Mouse (Mus musculus) CD4-positive helper T cell, adult 2 months (primary cell): ENCODE measurements around the gene Lypd6.

Experiments
- DNase-seq: peaks from one replicate; pipeline ENCODE4 v3.0.0-alpha.2; 2012; ENCODE audit warnings: low read depth, missing footprints, low spot score

Gene Lypd6

DNA sequence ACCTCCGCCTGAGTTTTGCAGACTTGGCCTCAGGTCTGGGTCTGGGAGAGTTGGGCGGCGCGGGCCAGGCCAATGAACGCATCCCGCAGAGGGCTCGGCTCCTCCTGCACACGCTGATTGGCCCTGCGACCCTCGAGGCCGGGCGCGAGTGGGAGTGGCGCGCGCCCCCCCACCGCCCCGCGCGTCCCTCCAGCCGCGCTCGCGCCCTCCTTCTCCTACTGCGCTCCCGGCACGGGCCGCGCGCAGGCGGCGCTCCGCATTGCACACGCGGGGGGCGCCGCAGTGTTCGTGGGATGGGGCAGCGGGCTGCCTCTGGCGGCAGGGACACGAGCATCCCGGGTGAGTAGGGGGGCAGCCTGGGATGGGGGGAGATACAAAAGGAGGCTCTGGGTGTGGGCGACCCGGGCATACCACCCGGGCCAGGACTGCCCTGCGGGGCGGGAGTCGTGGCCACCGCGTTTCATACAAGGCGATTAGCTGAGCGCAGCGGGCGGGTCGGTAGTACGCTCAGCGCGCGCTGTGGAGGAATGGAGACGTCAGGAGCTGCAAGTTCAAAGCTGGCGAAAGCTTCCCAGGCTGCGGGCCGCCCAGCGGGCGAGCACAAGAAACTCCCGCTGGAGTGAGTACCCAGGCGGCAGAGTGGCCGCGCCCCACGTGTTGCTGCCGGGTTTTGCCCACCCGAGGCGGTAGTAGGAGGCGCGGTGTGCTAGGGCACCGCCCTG lies at the start of gene Lypd6:
Gene Lypd6 (plus strand): TSS at position 184 of the 722 bp plus-strand sequence.
- no peak for DNase-seq

- DNase-seq, result no peak
Observed at GRCm38 (mm10) chr2:50019477-50019876, 46.8 kb upstream of the Lypd6 start.

DNA sequence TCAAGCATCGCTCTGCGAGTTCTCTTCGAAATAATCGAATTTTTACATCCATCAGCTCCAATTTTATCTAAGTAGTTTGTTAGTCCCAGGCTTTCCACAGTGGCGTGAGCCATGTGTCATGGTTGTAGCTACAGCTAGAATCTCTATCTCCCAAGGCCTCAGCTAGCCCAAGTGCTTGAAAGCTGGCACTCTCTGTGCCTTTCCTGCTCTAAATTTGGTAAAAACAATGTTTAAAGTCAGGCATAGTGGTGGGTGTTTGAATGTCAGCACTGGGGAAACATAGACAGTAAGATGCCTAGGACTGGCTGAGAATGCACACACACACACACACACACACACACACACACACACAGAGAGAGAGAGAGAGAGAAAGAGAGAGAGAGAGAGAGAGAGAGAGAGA lies 40.7 kb upstream of the Lypd6 start:
- DNase-seq, result no peak

DNA sequence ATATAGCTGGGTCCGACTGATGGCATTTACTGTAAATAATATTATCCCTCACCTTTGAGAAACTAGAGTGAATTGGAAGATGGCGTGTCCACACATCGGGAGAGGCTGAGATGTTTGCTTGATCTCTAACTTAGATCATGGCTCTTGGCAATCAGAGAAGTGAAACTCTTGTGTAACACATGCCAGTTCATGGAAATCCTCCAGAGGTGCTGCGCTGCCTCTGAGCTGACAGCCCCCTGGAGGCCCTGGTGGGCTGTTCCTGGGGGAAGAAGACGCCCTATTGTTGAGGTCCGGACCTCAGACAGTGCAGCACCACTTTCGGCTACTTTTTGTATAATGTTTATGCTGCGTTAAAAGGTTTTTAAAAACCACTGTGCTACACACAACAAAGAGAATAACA lies 37.3 kb upstream of the Lypd6 start:
- DNase-seq, result no peak

- DNase-seq, result no peak
Observed at GRCm38 (mm10) chr2:50044170-50044870, 21.9 kb upstream of the Lypd6 start.

- DNase-seq, result no peak
Observed at GRCm38 (mm10) chr2:50044871-50045470, 21.3 kb upstream of the Lypd6 start.

GRCm38 (mm10) chr2:50045841-50046240 lies 20.4 kb upstream of the Lypd6 start:
- no peak for DNase-seq

GRCm38 (mm10) chr2:50048442-50048841 lies 17.8 kb upstream of the Lypd6 start:
- DNase-seq, result no peak

- DNase-seq, result no peak
Observed at GRCm38 (mm10) chr2:50053893-50054292, 12.3 kb upstream of the Lypd6 start.

- no peak for DNase-seq
Observed at GRCm38 (mm10) chr2:50065902-50066245, 355 bp upstream of the Lypd6 start.

DNA sequence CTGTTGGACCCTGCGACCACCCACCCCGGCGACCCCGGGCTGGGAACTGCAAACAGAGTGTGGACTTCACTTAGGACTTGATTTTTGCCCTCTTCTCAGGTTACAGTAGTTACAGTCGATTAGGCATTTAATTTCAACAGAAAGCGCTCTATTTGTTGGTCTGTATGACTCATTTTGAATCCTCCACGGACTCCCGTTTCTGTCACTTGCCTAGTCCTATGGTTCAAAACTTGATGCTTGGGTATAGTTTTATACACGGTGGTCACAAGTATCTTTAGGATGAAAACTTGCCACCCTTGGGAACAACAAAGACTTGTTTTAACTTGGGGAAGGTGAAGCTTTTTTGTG lies 713 bp downstream of the Lypd6 start:
- no peak for DNase-seq

- no peak for DNase-seq
Observed at GRCm38 (mm10) chr2:50069571-50070295, 3.5 kb downstream of the Lypd6 start.

DNA sequence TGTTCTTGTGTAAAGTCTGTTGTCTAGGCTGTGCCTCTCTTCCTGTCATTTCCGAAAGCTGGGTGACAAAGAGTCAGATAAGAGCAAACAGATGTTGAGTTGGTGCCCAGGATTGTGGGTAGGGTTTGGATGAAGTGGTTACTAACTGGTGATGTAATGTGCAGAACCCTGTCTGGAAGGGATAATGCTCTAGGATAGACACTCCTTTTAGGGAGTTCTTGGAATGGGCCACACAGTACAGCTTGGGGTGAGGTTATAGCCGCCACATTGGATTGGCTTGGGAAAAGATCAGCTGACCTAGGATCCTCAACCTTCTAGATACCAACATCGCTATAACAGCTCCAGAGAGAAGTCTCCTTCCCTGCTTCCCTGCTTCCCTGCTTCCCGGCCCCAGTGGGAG lies 5.9 kb downstream of the Lypd6 start:
- DNase-seq, result no peak

- no peak for DNase-seq
Observed at GRCm38 (mm10) chr2:50084746-50085145, 18.5 kb downstream of the Lypd6 start.

DNA sequence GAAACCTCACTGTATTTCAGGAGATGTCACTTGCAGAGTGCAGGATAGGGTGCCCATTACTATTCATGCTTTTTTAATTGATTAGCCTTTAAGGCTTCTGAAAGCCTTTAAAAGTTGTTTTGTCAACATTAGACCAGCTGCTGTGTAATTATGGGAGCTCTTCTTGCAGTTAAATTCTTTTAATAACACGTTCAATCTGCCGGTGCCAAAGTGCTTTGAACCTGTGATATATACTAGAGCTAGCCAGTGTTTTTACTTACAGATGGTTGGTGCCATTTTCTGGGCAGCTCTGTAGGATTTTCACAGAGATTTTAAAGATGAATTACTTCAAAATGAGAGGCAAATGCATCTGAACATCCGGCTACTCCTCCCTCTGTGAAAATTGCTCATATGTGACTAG lies 21.5 kb downstream of the Lypd6 start:
- no peak for DNase-seq

DNA sequence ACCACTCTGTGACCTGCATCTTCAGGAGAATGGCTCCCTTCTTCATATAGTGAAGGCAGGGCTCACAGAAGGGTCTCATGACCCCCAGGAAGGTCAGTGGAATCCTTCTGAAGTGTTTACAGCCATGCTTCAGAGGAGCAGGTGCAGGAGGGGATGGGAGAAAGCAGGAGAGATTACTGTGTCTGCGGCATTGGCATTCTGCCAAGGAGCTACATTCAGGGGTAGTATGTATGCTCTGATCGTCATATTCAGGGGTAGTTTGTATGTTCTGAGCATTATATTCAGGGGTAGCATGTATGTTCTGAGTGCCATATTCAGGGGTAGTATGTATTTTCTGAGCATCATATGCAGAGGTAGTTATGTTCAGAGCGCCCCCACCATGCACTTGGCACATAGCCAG lies 30.1 kb downstream of the Lypd6 start:
- no peak for DNase-seq

DNA sequence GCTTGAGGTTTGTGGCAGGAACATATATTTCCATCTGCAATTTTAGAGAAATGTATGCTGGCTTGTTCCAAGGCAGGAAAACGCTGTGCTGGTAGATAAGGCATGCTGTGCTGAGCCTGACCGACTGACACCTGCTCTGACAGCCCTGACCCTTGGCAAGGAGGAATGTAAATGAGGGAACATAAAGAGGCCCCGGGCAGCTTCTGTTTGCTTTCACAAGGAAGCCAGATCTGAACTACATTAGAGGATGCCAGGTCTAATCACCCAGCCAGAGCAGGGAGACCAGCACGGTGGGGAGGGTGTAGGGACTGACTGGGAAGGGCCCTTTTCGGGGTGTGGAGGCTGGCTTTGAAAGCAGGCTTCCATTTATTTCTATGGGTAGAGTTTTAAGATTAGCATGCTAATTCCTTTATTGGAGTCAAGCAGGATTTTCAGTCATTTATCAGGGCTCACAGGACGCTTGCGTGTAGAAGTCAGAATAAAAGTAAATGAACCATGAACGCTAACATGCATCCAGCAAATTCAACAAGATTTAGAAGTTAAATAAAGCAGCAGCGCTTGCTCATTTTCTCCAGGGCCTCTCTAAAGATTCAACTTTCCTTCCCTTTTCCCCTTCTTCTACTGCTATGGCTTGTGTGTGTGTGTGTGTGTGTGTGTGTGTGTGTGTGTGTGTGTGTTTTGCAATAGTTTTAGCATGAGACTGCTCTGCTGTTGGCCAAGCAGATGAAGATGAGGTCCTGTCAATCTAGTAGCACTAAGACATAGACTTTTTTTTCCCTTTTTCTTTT lies 34.3 kb downstream of the Lypd6 start:
- DNase-seq, result no peak

GRCm38 (mm10) chr2:50101152-50101450 lies 34.9 kb downstream of the Lypd6 start:
- no peak for DNase-seq

GRCm38 (mm10) chr2:50103850-50104503 lies 37.7 kb downstream of the Lypd6 start:
- no peak for DNase-seq

DNA sequence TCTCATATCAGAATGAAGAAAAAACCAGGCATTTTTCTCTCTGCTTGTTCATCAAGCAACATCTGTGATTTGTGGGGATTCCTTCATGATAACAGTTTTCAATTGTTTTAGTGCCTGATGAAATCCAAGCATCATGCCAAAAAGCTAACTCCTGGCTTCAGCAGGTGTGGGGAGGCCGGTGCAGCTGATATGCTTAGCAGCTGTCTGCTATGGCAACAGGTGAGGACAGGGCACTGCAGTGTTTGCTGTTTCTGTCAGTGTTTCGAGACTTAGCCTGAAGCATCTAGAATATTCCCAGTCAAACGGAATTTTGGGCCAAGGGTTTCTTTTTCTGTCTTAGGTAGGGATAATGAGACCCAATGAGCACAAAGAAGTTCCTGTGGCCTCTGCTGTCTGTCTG lies 39.4 kb downstream of the Lypd6 start:
- no peak for DNase-seq

GRCm38 (mm10) chr2:50105992-50106391 lies 39.8 kb downstream of the Lypd6 start:
- no peak for DNase-seq
